Mouse (Mus musculus): ENCODE results near the gene Mta1.

The Mta1 gene

DNA sequence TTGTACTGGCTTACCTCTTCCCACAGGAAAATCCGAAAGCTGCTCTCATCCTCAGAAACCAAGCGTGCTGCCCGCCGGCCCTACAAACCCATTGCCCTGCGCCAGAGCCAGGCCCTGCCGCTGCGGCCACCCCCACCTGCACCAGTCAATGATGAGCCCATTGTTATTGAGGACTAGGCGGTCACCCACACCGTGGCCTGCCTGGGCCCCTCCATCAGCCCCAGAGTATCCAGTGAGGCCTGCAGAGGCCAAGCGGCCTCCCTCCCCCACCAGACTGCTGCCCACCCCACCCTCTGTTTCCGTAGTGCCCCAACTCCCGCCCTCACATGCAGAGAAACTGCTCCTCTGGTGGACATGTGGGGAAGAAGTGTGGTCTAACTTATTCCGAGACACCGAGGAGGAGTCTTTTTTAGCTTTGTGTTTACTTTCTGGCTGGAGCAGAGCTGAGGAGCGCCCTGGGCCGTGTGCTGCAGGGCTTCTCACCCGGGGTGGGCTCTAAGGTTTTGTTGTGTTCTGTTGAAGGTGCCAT lies 38.5 kb downstream of the Mta1 start:
- DNase-seq: no peak

DNA sequence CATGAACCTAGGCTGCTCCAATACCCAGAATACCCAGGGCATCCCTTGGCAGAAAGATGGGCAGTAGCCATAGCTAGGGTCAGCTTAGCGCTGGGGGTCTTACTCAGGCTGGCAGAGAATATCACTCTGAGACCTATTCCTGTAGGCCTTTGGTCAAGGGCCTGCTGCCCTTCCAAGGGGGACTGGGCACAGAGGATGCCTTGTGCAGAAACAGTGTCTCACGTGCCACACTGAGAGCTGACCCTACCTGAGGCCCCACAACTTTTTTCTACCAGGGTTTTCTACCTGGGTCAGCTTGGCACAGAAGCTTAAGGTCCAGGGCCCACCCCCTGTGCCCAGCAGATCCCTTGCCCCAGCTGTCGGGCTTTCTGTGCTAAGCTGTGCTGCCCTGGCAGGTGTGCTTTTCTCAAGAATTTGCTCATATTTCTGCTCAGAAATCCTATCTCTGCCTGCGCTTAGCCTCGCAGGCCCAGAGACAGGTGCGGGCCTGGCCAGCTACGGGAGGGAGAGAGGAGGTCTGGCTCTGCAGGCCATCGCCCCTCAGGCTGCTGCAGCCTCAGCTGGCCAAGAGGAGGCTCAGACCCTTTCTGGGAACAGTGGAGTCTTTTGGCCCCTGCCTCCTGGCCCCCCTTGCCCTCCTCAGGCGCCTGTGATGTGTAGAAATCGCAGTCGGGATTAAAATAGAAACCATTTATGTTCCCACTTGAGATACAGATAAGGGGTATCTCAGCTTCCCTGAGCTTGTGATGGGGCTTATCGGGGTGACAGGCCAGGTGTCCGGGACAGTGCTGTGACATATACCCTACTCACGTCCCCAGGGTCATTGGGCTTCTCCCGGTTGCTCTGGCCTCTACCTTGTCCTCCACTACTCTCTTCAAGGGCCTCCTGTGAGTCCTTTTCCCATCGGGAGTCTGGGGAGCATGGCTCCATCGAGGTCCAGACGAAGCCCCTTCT lies 39.5 kb downstream of the Mta1 start:
- no peak for DNase-seq

DNA sequence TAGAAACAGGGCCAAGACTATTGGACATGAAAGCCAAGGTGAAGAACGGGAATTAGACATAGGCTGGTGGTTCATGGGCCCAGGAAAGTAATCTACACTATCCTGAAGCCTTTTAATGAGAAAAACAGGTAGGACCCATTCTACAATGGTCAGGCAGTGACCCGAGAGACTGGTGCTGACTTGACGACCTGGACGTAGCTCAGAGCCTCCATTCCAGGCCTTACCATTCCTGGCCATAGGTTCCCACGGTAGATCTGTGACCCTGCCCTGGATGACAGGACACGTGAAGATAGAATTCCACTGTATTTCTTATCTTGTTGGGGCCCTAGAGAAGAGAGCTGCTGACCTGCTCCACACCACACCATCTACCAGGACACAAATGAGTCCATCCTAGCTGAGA lies 40.2 kb downstream of the Mta1 start:
- no peak for DNase-seq

DNA sequence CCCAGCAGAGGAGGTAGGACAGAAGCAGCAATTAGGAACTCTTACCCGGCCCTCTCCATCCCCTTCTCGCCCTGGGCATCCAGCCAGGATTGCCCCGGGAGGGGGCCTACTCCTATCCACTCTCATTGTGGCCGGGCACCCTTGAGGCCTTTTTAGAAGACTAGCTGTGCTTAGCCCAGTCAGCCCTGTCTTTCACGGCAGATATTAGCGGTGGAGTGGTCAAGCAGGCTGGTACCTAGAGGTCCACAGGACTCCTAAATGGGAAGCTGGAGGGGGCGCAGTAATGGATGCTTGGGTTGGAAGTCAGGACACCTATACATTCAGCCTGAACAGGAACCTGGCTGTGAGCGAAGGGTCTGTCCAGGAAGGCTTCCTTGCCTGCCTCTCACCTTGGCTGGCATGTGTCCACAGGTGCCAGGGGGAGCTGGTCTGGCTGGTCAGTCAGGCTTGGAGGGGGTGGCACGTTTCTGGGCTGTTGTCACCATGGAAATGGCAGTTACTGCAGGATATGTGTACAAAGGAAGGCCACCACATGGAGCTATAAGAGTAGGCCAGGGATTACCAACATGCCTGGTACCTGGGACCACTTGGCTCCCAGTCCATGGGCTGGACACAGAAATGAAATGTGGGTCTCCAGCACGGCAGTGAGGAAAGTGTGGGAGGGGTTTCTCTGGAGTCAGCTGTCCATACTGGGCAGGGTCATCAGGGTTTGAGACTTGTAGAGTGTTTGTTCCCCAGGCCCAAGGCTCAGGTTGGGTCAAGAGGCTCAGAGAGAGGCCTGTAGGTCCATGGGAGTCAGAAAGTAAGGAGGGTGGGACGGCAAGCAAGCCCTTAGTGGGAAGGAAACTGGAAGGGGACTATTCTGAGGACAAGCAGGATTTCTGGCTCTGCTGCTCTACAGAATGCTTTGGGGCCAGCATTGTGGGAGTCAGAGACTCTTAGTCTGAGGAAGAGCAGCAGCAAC lies 41.1 kb downstream of the Mta1 start:
- peak; percentile 78 to 88 for DNase-seq

DNA sequence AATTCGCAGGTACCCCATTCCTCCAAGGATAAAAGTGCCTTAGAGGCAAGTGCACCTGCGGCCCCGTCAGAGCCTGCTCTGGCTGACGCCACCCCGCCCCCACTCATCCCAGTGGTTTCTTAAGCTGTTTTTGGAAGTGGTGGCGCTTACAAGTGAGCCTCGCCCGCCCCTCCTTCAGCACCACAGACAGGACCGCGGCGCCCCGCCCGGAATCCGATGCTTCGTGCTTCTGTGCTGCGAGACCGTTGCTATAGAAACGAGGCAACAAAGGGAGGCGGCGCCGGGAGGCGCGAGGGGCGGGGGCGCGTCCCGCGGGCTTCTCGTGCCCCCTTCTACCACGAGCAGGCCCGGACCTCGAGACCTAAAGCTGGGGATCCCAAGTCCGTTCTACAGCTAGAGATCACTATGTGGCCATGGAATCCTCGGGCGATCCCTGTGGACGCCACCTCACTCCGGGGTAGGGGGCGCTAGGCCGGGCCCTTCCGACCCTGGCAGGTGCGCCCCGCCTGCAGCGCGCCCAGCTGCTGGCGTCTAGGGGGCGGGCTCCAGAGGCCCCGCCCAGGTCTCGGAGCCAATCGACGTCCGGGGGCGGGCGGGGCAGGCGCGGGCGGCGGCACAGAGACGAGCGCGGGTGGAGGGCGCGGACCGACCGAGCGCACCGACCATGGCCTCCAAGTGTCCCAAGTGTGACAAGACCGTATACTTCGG lies 42.0 kb downstream of the Mta1 start, which contains the start of gene Crip2:
Gene Crip2 (plus strand): TSS at position 329 of the 708 bp plus-strand sequence.
- peak; percentile 94 to 98 for DNase-seq

DNA sequence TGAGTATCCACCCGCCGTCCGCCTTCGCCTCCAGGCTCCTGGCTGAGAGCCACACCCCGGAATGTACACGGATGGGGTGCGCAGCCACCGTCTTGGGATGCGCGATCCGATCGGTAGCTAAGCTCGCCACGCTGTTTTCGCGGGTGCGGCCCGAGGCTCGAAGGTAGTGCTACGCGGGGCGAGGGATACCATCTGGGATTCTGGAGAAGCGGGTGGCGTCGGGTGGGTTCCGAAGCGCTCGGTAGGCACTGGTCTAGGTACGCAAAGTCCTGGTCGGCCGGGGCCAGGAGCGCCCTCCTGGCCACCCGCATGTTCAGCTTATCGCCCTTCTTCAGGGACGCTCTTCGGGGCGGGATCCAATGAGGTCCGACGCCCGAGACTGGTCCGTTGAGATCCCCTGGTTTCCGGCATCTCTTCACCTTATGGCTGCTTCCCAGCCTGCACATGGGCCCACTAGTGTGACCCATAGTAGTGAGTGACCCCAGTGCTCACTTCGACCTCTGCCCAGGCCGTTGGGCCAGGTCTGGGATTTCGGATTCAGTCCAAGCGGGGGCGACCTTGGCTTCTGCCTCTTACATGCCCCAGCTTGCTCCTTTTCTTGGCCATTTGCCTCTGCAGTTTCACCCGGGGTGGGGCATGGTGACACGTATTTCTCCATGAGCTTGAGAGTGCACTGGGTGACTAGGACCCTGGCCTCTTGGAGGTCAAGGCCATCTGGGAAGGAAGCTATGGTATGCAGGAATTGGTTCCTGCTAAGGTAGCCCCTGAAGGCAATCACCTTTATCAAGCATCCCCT lies 42.7 kb downstream of the Mta1 start:
- peak; percentile 54 to 64 for DNase-seq

DNA sequence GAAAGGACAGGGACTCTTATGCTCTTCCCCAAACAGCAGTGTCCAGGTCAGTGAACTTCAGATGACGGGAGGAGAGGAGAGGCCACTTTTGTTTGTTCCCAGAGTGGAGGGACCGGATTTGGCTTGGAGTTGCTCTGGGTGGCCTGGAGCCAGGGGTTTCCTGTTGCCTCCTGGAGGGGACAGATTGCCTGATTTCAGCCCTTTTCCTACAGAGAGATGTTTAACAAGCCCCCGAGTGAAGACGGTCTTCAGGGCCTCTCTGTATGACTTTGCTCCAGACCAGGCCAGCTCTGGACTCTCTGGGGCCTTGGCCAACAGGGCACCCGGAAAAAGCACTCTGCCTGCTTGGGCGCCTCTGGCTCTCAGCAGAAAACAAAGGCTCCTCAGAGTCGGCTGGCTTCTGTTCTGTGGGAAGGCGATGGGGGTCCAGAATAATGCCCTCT lies 43.5 kb downstream of the Mta1 start:
- DNase-seq: peak; percentile 79 to 80

DNA sequence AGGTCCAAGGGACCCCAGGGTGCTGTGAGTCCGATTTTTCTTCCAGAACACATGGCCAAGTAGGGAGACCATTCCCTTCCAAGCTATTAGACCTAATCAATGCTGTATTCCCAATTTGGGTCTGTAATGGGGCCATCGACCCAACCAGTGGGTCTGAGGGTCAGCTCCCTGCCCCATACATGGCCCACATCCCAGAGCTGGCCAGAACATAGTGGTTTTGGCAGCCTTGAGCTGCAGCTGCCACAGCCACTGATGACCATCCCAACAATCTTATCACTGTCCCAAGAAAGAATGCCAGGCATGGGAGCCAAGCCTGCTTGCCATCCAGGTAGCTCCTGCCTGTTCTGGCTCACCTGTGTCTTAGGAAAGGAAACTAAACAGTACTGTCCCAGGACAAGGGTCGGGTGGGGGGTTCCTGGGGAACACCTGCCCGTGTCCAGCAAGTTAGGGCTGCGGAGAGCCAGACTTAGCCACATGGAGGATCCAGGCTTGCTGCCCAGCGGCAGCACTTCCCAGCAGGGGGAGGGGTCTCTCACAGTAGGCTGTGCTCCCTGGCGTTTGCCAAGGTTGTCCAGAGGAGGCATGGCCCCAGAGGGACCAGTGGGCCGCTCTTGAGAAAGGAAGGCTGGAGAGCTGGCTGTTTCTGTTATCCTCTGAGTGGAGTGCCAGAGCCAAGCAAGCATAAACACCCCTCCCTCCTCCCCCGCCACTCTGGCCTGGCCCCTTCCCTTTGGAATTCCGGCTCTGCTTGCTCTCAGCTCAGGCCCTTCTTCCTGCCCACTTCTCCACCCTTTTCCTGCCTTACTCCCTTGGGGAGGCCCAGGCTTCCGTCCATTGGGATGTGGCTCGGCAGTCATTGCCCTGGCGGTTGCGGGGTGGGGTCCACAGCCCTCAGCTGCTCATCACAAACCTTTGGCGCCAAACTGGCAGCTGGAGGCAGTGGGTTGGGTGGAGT lies 44.2 kb downstream of the Mta1 start:
- DNase-seq: peak; percentile 90 to 94

DNA sequence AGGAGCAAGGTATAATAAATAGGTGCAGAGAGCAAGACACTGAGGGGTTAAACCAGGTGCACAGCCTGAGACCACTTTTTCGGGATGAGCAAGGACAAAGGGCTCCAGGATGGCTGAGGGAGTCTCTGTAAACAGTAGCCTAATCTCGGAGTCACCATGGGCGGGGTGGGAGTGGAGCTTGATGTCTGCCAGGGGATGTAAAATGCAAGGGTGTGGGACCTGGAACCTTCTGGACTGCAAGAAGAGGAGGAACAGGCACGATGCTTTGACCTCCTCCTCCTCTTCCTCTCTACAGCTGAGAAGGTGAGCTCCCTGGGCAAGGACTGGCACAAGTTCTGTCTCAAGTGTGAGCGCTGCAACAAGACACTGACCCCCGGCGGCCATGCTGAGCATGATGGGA lies 45.1 kb downstream of the Mta1 start:
- peak in 1 of 2 experiments; percentile 50 for DNase-seq

DNA sequence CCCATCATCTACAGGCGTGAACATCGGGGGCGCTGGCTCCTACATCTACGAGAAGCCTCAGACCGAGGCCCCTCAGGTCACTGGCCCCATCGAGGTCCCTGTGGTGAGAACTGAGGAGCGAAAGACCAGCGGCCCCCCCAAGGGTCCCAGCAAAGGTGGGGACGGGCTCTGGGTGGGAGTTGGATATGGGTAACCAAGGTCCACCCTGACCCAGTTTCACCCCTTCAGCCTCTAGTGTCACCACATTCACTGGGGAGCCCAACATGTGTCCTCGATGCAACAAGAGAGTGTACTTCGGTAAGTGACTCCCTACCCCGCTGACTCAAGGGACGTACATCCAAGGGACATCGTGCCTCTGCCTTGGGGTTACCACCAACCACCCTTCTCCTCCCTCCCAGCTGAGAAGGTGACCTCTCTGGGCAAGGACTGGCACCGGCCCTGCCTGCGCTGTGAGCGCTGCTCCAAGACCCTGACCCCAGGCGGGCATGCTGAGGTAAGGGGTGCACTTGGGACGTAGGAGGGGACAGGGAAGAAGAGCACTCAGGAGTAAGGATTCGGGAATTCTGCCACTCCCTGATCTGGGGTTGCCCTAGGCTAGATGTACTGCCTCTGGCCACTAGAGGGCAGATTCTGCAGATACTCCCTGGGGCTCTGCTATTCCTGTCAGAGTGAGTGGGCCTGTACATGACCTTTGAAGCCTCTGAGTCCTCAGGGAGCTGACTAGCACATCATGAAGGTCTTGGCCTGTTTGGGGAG lies 46.1 kb downstream of the Mta1 start:
- DNase-seq: peak in 1 of 2 experiments; percentile 72

DNA sequence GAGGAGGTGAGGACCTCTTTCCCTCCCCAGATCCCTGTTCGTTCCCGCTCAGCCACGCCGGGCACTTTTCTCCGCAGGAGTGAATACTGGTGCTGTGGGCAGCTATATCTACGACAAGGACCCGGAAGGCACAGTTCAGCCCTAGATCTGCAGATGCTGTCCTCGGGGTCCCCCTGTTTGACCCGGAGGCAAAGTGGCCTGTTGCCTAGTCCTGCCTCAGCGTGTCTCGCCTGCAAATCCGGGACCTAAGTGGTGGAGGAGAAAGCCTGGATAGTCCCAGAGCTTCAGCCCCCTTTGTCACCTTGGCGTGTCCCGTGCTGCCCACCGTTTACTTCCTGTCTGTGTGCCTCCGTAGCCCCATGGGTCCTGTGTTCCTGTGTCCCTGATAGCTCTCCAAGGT lies 46.8 kb downstream of the Mta1 start:
- no peak for DNase-seq

DNA sequence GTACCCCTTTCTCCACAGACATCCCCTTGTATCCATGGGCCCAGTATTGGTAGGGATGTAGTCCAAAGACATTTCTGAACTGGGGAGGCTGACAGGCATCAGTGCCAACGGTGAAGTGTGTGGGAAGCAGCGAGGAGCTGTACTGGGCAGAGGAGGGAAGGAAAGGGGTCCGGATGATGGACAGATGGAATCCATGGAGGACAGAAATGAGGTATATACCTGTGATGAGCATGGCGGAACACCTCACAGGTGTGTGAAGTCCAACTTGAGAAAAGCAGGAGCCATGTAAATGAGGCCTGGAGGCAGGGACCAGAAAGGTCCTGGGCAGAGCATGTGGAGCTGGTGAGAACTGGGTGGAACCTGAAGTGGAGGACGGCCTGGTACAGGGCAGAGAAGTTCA lies 47.5 kb downstream of the Mta1 start:
- no peak for DNase-seq

DNA sequence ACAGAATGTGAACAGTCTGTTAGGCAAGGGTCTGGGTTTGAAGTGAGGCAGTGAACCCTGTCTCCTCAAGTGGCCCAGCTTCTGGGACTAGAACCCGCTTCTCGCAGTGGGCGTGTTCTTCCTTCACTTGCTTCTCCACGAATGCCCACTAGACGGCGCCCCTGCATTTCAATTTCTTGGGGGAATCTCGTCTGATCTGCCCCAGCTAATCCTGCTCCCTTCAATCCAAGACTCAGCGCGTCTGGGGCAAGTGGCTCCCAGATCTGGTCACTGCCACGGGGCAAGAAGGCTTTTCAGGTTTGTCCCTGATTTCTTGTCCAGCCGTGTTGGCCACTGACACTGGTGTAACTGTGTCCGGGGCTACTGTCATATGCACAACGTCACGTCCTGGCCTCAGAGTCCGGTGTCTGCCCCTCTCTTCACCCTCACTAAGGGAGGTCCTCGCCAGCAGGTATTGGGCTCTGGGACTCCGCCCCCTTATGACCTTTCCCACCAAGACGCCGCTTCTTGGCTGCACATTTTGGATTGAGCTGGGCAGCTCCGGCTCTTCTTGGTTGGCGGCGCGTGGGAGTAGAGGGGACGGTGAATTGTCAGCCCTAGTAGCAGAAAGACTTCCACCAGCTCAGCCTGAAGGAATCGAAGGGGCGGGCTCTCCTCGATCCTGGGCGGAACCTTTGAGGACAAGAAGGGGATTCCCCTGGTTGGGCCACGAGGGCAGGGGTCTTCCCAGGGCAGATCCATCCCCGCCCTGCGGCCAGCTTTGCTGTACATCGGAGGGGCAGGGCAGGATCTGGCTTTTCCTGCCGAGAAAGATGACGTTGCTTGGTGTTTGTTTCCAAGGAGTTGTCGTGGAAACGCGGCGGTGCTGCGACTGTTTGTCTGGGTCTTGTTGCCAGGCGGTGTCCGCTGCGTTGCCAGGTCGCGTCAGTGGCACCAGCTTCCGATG lies 48.3 kb downstream of the Mta1 start, which contains the start of gene Crip1:
Gene Crip1 (plus strand): TSS at position 205 of the 946 bp plus-strand sequence.
- DNase-seq: peak; percentile 93

DNA sequence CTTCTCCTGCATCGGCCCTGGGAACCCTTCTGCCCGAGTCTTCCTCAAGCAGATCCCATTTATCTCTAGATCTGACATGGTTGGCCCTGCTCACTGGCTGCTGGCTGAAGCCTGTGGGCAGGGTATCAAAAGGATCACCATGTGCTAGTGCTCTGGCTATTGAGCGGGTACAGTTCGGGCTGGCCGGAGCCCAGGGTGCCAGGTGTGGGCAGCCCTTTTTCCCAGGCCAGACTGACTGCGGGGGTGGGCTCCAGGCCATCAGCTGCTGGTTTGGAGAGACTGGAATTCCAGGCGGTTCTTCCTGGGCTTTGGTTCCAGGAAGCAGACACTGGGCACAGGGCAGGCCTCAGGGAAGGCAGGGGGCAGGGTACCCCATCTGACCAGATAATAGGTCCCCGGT lies 49.4 kb downstream of the Mta1 start:
- peak in 1 of 2 experiments; percentile 49 for DNase-seq

DNA sequence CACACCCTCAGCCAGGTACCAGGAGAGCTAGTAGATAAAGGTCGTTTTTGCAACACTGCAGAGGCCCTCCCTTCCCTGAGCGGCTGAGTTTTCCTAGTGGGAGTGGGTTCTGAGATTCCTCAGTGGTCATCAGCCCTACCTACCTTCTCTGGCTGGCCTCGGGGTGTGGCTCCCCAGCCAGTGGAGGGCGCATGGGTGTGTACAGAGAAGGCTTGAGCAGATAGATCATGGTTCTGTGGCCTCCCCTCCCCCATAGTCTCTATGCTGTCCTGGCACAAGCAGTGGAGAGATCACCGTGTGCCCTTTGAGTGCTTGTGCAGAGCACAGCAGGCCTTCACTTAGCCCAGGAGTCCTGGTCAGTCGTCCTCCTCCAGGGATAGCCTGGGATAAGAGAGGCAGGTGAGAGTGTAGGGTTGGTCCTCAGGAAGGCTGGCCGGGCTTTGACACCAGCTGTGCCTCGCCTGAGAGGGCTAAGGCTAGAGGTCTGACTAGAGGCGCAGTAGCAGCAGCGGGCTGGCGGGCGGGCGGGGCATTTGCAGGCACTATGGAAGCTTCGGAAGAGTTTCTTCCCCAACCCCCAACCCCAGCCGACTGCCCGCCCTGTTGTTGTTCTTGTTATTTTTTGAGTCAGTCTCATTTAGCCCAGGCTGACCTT lies 50.4 kb downstream of the Mta1 start:
- peak; percentile 79 to 81 for DNase-seq

DNA sequence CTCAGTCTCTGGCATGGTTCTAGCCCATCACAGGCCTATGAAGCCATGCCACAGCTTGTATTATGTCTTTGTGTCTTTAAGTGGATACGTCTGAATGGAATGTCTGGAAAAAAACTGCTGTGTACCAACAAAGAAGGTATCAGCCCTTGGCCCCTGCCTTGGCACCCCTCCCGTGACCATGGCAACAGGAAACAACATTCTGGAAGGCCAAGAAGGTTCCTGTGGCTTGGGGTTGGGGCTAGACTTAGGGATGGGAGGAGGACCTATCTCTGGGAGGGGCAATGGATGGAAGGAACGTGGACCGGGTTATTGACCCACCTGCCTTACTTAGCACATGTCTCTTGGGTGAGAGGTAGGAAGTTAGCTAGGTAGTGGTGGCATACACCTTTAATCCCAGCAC lies 51.3 kb downstream of the Mta1 start:
- peak; percentile 65 to 77 for DNase-seq

DNA sequence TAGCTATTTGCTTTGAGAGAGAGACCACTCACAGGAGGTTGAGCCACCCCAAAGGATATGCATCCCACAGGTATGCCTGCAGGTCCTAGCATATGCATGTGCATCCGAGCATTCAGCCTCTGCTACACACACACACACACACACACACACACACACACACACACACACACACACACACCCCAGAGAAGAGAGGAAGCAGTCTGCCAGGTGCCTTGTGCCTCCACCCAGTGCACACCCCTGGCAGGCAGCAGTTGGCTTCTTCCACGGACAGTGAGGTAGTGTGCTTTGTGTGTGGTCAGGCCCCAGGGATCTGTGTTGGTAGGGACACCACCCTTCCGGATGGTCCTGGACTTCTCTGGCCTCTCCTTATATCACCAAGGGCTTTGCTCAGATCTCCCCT lies 51.8 kb downstream of the Mta1 start:
- DNase-seq: no peak

DNA sequence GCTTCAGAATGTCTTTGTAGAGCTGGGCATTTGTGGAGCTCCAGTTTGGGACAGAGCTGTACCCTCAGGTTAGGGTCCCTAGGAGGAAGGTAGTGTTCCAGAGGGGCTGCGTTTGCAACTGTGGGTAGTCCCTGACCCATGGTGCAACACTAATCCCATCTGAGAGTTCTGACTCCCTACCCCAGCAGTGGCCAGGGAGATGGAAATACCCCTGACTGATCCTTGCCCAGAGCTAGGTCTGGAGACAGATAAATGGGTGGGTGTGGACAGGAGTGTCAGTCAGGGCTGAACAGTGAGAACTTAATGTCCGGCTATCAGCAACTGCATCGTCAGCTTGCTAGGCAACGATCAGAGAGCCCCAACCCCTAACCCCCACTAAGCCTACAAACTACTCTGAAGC lies 52.5 kb downstream of the Mta1 start:
- DNase-seq: no peak
